Mouse (Mus musculus) ES-E14 (cell line): Measurements from ENCODE around the gene Slc9a4.

ENCODE experiments used
- HCFC1 ChIP-seq: IDR thresholded peaks from 2 replicates; pipeline ENCODE4 v1.6.1; 2012; ENCODE audit warnings: low read length, inconsistent platforms, borderline replicate concordance; ENCODE audit not compliant: insufficient read depth
- MAFK ChIP-seq: IDR thresholded peaks from 2 replicates; pipeline ENCODE4 v1.6.1; 2014; ENCODE audit warnings: mild to moderate bottlenecking, low read depth, low read length, inconsistent platforms; ENCODE audit not compliant: insufficient read depth
- ZC3H11A ChIP-seq: IDR thresholded peaks from 2 replicates; pipeline ENCODE4 v1.6.1; 2012; ENCODE audit warnings: low read depth, mild to moderate bottlenecking, inconsistent platforms, low read length, borderline replicate concordance
- ZNF384 ChIP-seq: IDR thresholded peaks from 2 replicates; pipeline ENCODE4 v1.6.1; 2012; ENCODE audit warnings: low read depth, low read length, inconsistent platforms

- TF ChIP-seq MAFK, result no peak
- no peak for TF ChIP-seq ZNF384
- no peak for TF ChIP-seq HCFC1
- no peak for TF ChIP-seq ZC3H11A
These were observed at the start of gene Slc9a4 for GRCm38 (mm10) chr1:40579784-40580183.
